Mouse (Mus musculus) olfactory bulb, adult 2 months (tissue): ENCODE data around the gene Lck.

Experiments used
- CTCF ChIP-seq: fragments of 200-500 bp; IDR thresholded peaks from 2 replicates; pipeline ENCODE4 v1.5.1; 2012; ENCODE audit warnings: low read depth, mild to moderate bottlenecking, low read length, moderate library complexity; ENCODE audit not compliant: insufficient read depth
- POLR2A ChIP-seq: fragments of 200-500 bp; IDR thresholded peaks from 2 replicates; pipeline ENCODE4 v1.6.1; 2012; ENCODE audit warnings: mild to moderate bottlenecking, low read depth, low read length, moderate library complexity; ENCODE audit not compliant: insufficient read depth

GRCm38 (mm10) chr4:129502901-129503444 is 70.5 kb downstream of the Lck start:
- TF ChIP-seq POLR2A (no peak), CTCF (no peak)
